ENCODE assay signal across 20 mouse cellular contexts in genomic region chr6:56868565-56868964, GRCm38 (mm10). TPM values are rescaled to one million over a fixed set of nuclear protein-coding genes. Genes with fewer than 3 reads are reported as not detected.
DNase-seq lines count a peak whose midpoint lies in the region; ATAC-seq and TF ChIP-seq lines count a peak whose summit lies in the region.
"Had no signal": no experiment of that assay in that cellular context is flagged by ENCODE, and none has a peak within 500 bp of the region (broad histone marks: within the 10 kb centered on the region; RNA-seq: fewer than 3 reads in every experiment).

No protein-coding gene starts in this region.

- H3K4me2 ChIP-seq in liver, embryonic 13.5 days: no peak overlapping the region
- no peak overlapping the region for H3K4me2 ChIP-seq in stomach, embryonic 15.5 days
- no peak overlapping the region for H3K4me2 ChIP-seq in hindbrain, embryonic 14.5 days (replicated peaks)
- H3K4me2 ChIP-seq: embryonic facial prominence, embryonic 13.5 days; forebrain, embryonic 15.5 days; midbrain, embryonic 13.5 days; neural tube, embryonic 13.5 days had no signal

- H3K9me3 ChIP-seq in MEL (replicated peaks; ENCODE audit: insufficient read depth, low read length): no peaks in the 10 kb centered on the region
- no peaks in the 10 kb centered on the region for H3K9me3 ChIP-seq in liver, embryonic 13.5 days (replicated peaks)
- no peaks in the 10 kb centered on the region for H3K9me3 ChIP-seq in stomach, embryonic 15.5 days
- no peaks in the 10 kb centered on the region for H3K9me3 ChIP-seq in hindbrain, embryonic 14.5 days (ENCODE audit: control insufficient read depth, low read length)
- H3K9me3 ChIP-seq: embryonic facial prominence, embryonic 13.5 days; forebrain, embryonic 15.5 days; G1E; hindbrain, embryonic 10.5 days; midbrain, embryonic 13.5 days; neural tube, embryonic 13.5 days had no signal

- H3K4me1 ChIP-seq in MEL (ENCODE audit: control insufficient read depth in 1 of 2, insufficient read depth in 2 of 2, low read length in 2 of 2): peaks cover 8 to 33% of the 10 kb centered on the region in 2 experiments
- H3K4me1 ChIP-seq in liver, embryonic 13.5 days (replicated peaks): peaks cover 43% of the 10 kb centered on the region
- H3K4me1 ChIP-seq in stomach, embryonic 15.5 days: no peaks in the 10 kb centered on the region
- H3K4me1 ChIP-seq in hindbrain, embryonic 14.5 days (replicated peaks; ENCODE audit: control insufficient read depth, insufficient read depth, low read length): no peaks in the 10 kb centered on the region
- H3K4me1 ChIP-seq: embryonic facial prominence, embryonic 13.5 days; forebrain, embryonic 15.5 days; hindbrain, embryonic 10.5 days; midbrain, embryonic 13.5 days; neural tube, embryonic 13.5 days had no signal

- H3K9ac ChIP-seq in MEL (ENCODE audit: control insufficient read depth, low read depth, low read length, poor library complexity, severe bottlenecking): no peak overlapping the region
- no peak overlapping the region for H3K9ac ChIP-seq in liver, embryonic 13.5 days
- H3K9ac ChIP-seq in stomach, embryonic 15.5 days: no peak overlapping the region
- no peak overlapping the region for H3K9ac ChIP-seq in hindbrain, embryonic 14.5 days
- H3K9ac ChIP-seq: embryonic facial prominence, embryonic 13.5 days; forebrain, embryonic 15.5 days; midbrain, embryonic 13.5 days; neural tube, embryonic 13.5 days had no signal

- no peaks in the 10 kb centered on the region for H3K79me2 ChIP-seq in MEL (ENCODE audit: control insufficient read depth, insufficient read depth, low read length, poor library complexity)

- no peak overlapping the region for H3K27ac ChIP-seq in MEL (ENCODE audit: control insufficient read depth, low read depth, low read length)
- H3K27ac ChIP-seq in liver, embryonic 13.5 days: no peak overlapping the region
- H3K27ac ChIP-seq in stomach, embryonic 15.5 days: no peak overlapping the region
- no peak overlapping the region for H3K27ac ChIP-seq in hindbrain, embryonic 14.5 days
- H3K27ac ChIP-seq: embryonic facial prominence, embryonic 13.5 days; forebrain, embryonic 15.5 days; heart, adult 2 months; hindbrain, embryonic 10.5 days; midbrain, embryonic 13.5 days; neural tube, embryonic 13.5 days had no signal

- no peak for TF ChIP-seq CTCF in MEL (IDR thresholded peaks at IDR 0.05 in 2 of 3, conservative IDR thresholded peaks at IDR 0.05 in 1 of 3; ENCODE audit: control insufficient read depth in 1 of 3, insufficient read depth in 1 of 3, low read depth in 2 of 3, low read length in 3 of 3, poor library complexity in 1 of 3, severe bottlenecking in 1 of 3)

- TF ChIP-seq POLR2A in MEL (IDR thresholded peaks at IDR 0.05; ENCODE audit: control insufficient read depth in 1 of 2, insufficient read depth in 1 of 2, low read depth in 1 of 2, low read length in 2 of 2, poor library complexity in 1 of 2): no peak

- no peak for TF ChIP-seq RAD21 in MEL (IDR thresholded peaks at IDR 0.05; ENCODE audit: low read depth, low read length)

- ATAC-seq in liver, embryonic 13.5 days (ENCODE audit: low read depth): peak; percentile 67
- ATAC-seq in stomach, embryonic 15.5 days (ENCODE audit: insufficient read depth, low FRiP score, low read depth): peak; percentile 87
- ATAC-seq in hindbrain, embryonic 14.5 days (ENCODE audit: low FRiP score): no peak
- ATAC-seq: forebrain, embryonic 15.5 days; midbrain, embryonic 13.5 days had no signal

- TF ChIP-seq EP300 in MEL (IDR thresholded peaks at IDR 0.05; ENCODE audit: low read depth in 1 of 2, low read length in 2 of 2): no peak

- DNase-seq in ES-CJ7 (ENCODE audit: low read depth, low spot score): peak; percentile 39
- no peak for DNase-seq in MEL (ENCODE audit: low read depth, low spot score)
- no peak for DNase-seq in liver, embryonic 13.5 days
- no peak for DNase-seq in left cerebral cortex, adult 9 months (ENCODE audit: low spot score in 2 of 2)
- no peak for DNase-seq in cerebellum, adult 11 months
- no peak for DNase-seq in hindbrain, embryonic 14.5 days (ENCODE audit: low spot score)
- DNase-seq: adrenal gland, adult 8-10 months; cerebellum, postnatal 10 days; gastrocnemius, postnatal 14 days; heart, adult 2 months; kidney, adult 8-10 months; kidney, postnatal 14 days; spleen, adult 18-20 months had no signal

- H3K27me3 ChIP-seq in MEL (ENCODE audit: control insufficient read depth in 1 of 2, insufficient read depth in 2 of 2, low read length in 2 of 2): no peaks in the 10 kb centered on the region
- H3K27me3 ChIP-seq in liver, embryonic 13.5 days: no peaks in the 10 kb centered on the region
- no peaks in the 10 kb centered on the region for H3K27me3 ChIP-seq in stomach, embryonic 15.5 days (replicated peaks)
- no peaks in the 10 kb centered on the region for H3K27me3 ChIP-seq in hindbrain, embryonic 14.5 days (ENCODE audit: control insufficient read depth, insufficient read depth, low read length)
- H3K27me3 ChIP-seq: embryonic facial prominence, embryonic 13.5 days; forebrain, embryonic 15.5 days; midbrain, embryonic 13.5 days; neural tube, embryonic 13.5 days had no signal

- WGBS in liver, embryonic 13.5 days (ENCODE audit: insufficient replicate concordance): 57% methylated on average over 8 of the region's 8 CpGs
- 60% methylated on average over 8 of the region's 8 CpGs for WGBS in stomach, embryonic 15.5 days
- 80% methylated on average over 8 of the region's 8 CpGs for WGBS in hindbrain, embryonic 14.5 days

- H3K36me3 ChIP-seq in MEL (ENCODE audit: control insufficient read depth in 1 of 2, insufficient read depth in 2 of 2, low read length in 2 of 2): peaks cover 0 to 28% of the 10 kb centered on the region in 2 experiments; a peak in 2 of 4 replicates
- 0 out of 2 replicates have a peak, but pooled peaks cover 6% of the 10 kb centered on the region for H3K36me3 ChIP-seq in liver, embryonic 13.5 days
- peaks cover 4% of the 10 kb centered on the region; the same call in 1 of the 2 replicates for H3K36me3 ChIP-seq in stomach, embryonic 15.5 days
- no peaks in the 10 kb centered on the region for H3K36me3 ChIP-seq in hindbrain, embryonic 14.5 days (replicated peaks; ENCODE audit: control insufficient read depth, insufficient read depth)
- H3K36me3 ChIP-seq: forebrain, embryonic 15.5 days; G1E; midbrain, embryonic 13.5 days; neural tube, embryonic 13.5 days had no signal

- no peak overlapping the region for H3K4me3 ChIP-seq in MEL (ENCODE audit: control insufficient read depth in 1 of 2, insufficient read depth in 1 of 2, low read depth in 2 of 2, low read length in 2 of 2)
- H3K4me3 ChIP-seq in liver, embryonic 13.5 days (replicated peaks): no peak overlapping the region
- H3K4me3 ChIP-seq in stomach, embryonic 15.5 days (replicated peaks): no peak overlapping the region
- H3K4me3 ChIP-seq in hindbrain, embryonic 14.5 days (replicated peaks; ENCODE audit: low read length): no peak overlapping the region
- H3K4me3 ChIP-seq: embryonic facial prominence, embryonic 13.5 days; forebrain, embryonic 15.5 days; heart, adult 2 months; hindbrain, embryonic 10.5 days; midbrain, embryonic 13.5 days; neural tube, embryonic 13.5 days had no signal

TF ChIP-seq in MEL, 35 proteins besides CTCF, POLR2A, EP300 and RAD21:
- TF ChIP-seq TAL1 (IDR thresholded peaks at IDR 0.05; ENCODE audit: low read length) (peak; percentile 38; the same call in 1 of the 2 replicates), ZNF384 (IDR thresholded peaks at IDR 0.05; ENCODE audit: low read depth, low read length) (peak; percentile 36; the same call in 1 of the 2 replicates), KAT2A (conservative IDR thresholded peaks at IDR 0.05; ENCODE audit: low read depth, low read length) (no peak)

RNA-seq across cellular contexts. Expression of gene Fkbp9, which starts 36.7 kb away (rescaled TPM):
- total RNA-seq in MEL (2012; rRNA removed): 2.5 and 3.0 TPM in 2 replicates
- polyA plus RNA-seq in MEL (2012; ENCODE audit: insufficient read depth in 1 of 2, insufficient read length in 2 of 2, low read depth in 1 of 2, low replicate concordance in 2 of 2, missing spikeins in 1 of 2): 10 to 100 TPM in 1 of 2 experiments, not detected in 1; 19.5 TPM
- 26.2 and 28.5 TPM in 2 replicates for polyA plus RNA-seq in liver, embryonic 13.5 days (2015; fragmentation: Nextera tagmentation; extraction: Ambion mirVana)
- polyA plus RNA-seq in stomach, embryonic 15.5 days (2015; fragmentation: Nextera tagmentation; extraction: Ambion mirVana): 145 and 153 TPM in 2 replicates
- 42.2 and 42.6 TPM in 2 replicates for polyA plus RNA-seq in hindbrain, embryonic 14.5 days (2014; fragmentation: Nextera tagmentation; extraction: Ambion mirVana)
- polyA plus RNA-seq: G1E had no signal

RNA-seq across cellular contexts. Expression of gene Nt5c3, which starts 55.2 kb away (rescaled TPM):
- 59.2 and 65.0 TPM in 2 replicates for total RNA-seq in MEL (2012; rRNA removed)
- 10 to 100 TPM in 1 of 2 experiments, not detected in 1; 71.1 TPM for polyA plus RNA-seq in MEL (2012; ENCODE audit: insufficient read depth in 1 of 2, insufficient read length in 2 of 2, low read depth in 1 of 2, low replicate concordance in 2 of 2, missing spikeins in 1 of 2)
- polyA plus RNA-seq in liver, embryonic 13.5 days (2015; fragmentation: Nextera tagmentation; extraction: Ambion mirVana): 244 and 274 TPM in 2 replicates
- 76.0 and 83.0 TPM in 2 replicates for polyA plus RNA-seq in stomach, embryonic 15.5 days (2015; fragmentation: Nextera tagmentation; extraction: Ambion mirVana)
- 174 and 180 TPM in 2 replicates for polyA plus RNA-seq in hindbrain, embryonic 14.5 days (2014; fragmentation: Nextera tagmentation; extraction: Ambion mirVana)

RNA-seq across cellular contexts. Expression of gene Vmn1r4, which starts 55.2 kb away (rescaled TPM):
- total RNA-seq in MEL (2012; rRNA removed): 0.26 and 0.27 TPM in 2 replicates
- polyA plus RNA-seq in MEL (2012; ENCODE audit: insufficient read depth in 1 of 2, insufficient read length in 2 of 2, low read depth in 1 of 2, low replicate concordance in 2 of 2, missing spikeins in 1 of 2): under 1 TPM in 1 of 2 experiments, not detected in 1; 0.21 TPM
- 0.15 and 0.19 TPM in 2 replicates for polyA plus RNA-seq in liver, embryonic 13.5 days (2015; fragmentation: Nextera tagmentation; extraction: Ambion mirVana)
- 0.36 TPM in 2 replicates for polyA plus RNA-seq in stomach, embryonic 15.5 days (2015; fragmentation: Nextera tagmentation; extraction: Ambion mirVana)
- polyA plus RNA-seq in hindbrain, embryonic 14.5 days (2014; fragmentation: Nextera tagmentation; extraction: Ambion mirVana): 0.62 and 0.72 TPM in 2 replicates
- polyA plus RNA-seq: G1E had no signal
